Mouse (Mus musculus): Measurements from ENCODE around the gene Rbm48.

GRCm38 (mm10) chr5:3571266-3571665 is 25.1 kb downstream of the Rbm48 start, which contains the start of gene 1700109H08Rik:
- TF ChIP-seq CTCF (IDR thresholded peaks at IDR 0.05; ENCODE audit: control insufficient read depth, insufficient read depth, insufficient replicate concordance, low read depth, low read length) (no peak), POLR2A (IDR thresholded peaks at IDR 0.05; ENCODE audit: control insufficient read depth, low read depth, low read length) (no peak)
